Mouse (Mus musculus): ENCODE measurements at regions not wholly inside any gene's neighbourhood (a gene's known extent, or its start where the extent isn't known, plus 50 kb on each side); places are given as distances from the start of the nearest gene placed in this dataset.

- 76% methylated on average over 4 of the region's 4 CpGs for WGBS
Observed at GRCm38 (mm10) chr6:89045436-89045966, 143.4 kb downstream of the Tpra1 start.

DNA sequence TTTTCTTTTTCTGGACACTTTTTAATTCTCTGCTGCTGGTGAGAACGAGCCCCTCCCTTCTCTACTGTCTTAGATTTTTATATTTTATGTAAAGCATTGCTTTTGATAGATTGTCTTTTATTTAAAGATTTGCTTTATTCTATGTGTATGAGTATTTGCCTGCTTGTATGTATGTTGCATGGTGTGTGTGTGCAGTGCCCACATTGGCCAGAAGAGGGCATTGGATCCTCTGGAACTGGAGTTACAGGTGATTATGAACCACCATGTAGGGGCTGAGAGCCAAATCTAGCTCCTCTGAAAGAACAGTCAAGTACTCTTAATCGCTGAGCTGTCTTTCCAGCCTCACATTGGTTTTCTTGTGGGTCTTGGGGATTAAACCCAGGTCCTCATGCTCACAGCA lies 144.4 kb downstream of the Tpra1 start:
- no peak for DNase-seq
- H3K4me1 ChIP-seq (ENCODE audit: control insufficient read depth, insufficient read depth, low read length): no peaks in the 10 kb centered on the region
- no peak overlapping the region for H3K4me3 ChIP-seq (ENCODE audit: insufficient read depth, low read depth, low read length)
- no peak overlapping the region for H3K27ac ChIP-seq (ENCODE audit: insufficient read depth, low read depth, low read length)
- peak; percentile 35 for TF ChIP-seq CTCF (conservative IDR thresholded peaks at IDR 0.05; ENCODE audit: insufficient read depth, insufficient read length, low read depth, low read length)
- TF ChIP-seq POLR2A (IDR thresholded peaks at IDR 0.05; ENCODE audit: low read depth, low read length): no peak
- no peaks in the 10 kb centered on the region for H3K27me3 ChIP-seq (replicated peaks; ENCODE audit: control insufficient read depth, insufficient read depth, low read length)
- WGBS: 77% methylated on average over 2 of the region's 2 CpGs
- H3K36me3 ChIP-seq (ENCODE audit: control insufficient read depth, insufficient read depth, low read length): no peaks in the 10 kb centered on the region

More at GRCm38 (mm10) chr6:89045436-89045966, 143.4 kb downstream of the Tpra1 start:
- no peak overlapping the region for H3K4me3 ChIP-seq (ENCODE audit: insufficient read depth, low read depth, low read length)
- no peaks in the 10 kb centered on the region for H3K4me1 ChIP-seq (ENCODE audit: control insufficient read depth, insufficient read depth, low read length)
- TF ChIP-seq CTCF (conservative IDR thresholded peaks at IDR 0.05; ENCODE audit: insufficient read depth, insufficient read length, low read depth, low read length): no peak
- H3K27ac ChIP-seq (ENCODE audit: insufficient read depth, low read depth, low read length): no peak overlapping the region
- H3K36me3 ChIP-seq (ENCODE audit: control insufficient read depth, insufficient read depth, low read length): no peaks in the 10 kb centered on the region
- DNase-seq: no peak
- H3K27me3 ChIP-seq (replicated peaks; ENCODE audit: control insufficient read depth, insufficient read depth, low read length): no peaks in the 10 kb centered on the region

DNA sequence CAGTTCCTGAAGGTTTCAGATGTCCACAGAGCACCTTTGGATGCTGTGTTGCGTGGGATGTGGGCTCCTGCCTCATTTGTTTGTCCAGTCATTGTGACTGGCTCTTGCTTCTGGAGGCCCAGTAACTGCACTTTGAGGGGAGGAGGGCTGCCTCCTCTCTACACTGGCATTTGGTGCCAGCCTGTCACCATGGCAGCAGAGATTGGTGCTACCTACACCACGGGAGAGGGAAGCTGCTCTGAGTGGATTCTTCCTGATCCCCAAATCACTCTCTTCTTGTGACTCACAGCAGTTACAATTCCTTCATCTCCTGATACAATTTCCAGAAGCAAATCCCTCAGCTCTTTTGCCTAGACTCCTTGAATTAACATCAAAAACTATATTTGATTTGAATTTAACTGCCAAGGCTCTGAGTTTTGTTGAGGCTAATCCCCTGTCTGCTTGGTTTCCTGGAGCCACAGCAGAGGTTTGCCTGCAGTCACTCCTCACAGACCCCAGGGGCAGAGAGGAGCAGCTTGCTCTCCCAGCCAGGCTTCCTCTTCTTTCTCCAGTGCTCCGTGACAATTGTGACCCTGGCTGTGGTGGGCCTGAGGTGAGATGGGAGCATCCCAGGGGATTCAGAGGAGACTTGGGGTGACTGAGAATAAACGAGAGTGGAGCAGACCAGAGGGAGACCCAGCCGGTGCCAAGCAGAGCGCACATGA lies 145.7 kb downstream of the Tpra1 start:
- Histone ChIP-seq H3K36me3 (ENCODE audit: control insufficient read depth, insufficient read depth, low read length) (no peaks in the 10 kb centered on the region), H3K27ac (ENCODE audit: insufficient read depth, low read depth, low read length) (no peak overlapping the region), H3K4me1 (ENCODE audit: control insufficient read depth, insufficient read depth, low read length) (no peaks in the 10 kb centered on the region), H3K4me3 (ENCODE audit: insufficient read depth, low read depth, low read length) (no peak overlapping the region), H3K27me3 (replicated peaks; ENCODE audit: control insufficient read depth, insufficient read depth, low read length) (no peaks in the 10 kb centered on the region)
- TF ChIP-seq CTCF (conservative IDR thresholded peaks at IDR 0.05; ENCODE audit: insufficient read depth, insufficient read length, low read depth, low read length): no peak
- TF ChIP-seq POLR2A (IDR thresholded peaks at IDR 0.05; ENCODE audit: low read depth, low read length): no peak
- DNase-seq: no peak
- WGBS: 48% methylated on average over 6 of the region's 6 CpGs

- no peak overlapping the region for H3K4me3 ChIP-seq (ENCODE audit: insufficient read depth, low read depth, low read length)
- no peak for TF ChIP-seq POLR2A (IDR thresholded peaks at IDR 0.05; ENCODE audit: low read depth, low read length)
- no peak for TF ChIP-seq CTCF (conservative IDR thresholded peaks at IDR 0.05; ENCODE audit: insufficient read depth, insufficient read length, low read depth, low read length)
- H3K27ac ChIP-seq (ENCODE audit: insufficient read depth, low read depth, low read length): no peak overlapping the region
- WGBS: 41% methylated on average over 1 of the region's 1 CpGs
- no peaks in the 10 kb centered on the region for H3K4me1 ChIP-seq (ENCODE audit: control insufficient read depth, insufficient read depth, low read length)
- H3K36me3 ChIP-seq (ENCODE audit: control insufficient read depth, insufficient read depth, low read length): no peaks in the 10 kb centered on the region
- no peaks in the 10 kb centered on the region for H3K27me3 ChIP-seq (replicated peaks; ENCODE audit: control insufficient read depth, insufficient read depth, low read length)
- no peak for DNase-seq
Observed at GRCm38 (mm10) chr6:89049290-89049689, 147.2 kb downstream of the Tpra1 start.

DNA sequence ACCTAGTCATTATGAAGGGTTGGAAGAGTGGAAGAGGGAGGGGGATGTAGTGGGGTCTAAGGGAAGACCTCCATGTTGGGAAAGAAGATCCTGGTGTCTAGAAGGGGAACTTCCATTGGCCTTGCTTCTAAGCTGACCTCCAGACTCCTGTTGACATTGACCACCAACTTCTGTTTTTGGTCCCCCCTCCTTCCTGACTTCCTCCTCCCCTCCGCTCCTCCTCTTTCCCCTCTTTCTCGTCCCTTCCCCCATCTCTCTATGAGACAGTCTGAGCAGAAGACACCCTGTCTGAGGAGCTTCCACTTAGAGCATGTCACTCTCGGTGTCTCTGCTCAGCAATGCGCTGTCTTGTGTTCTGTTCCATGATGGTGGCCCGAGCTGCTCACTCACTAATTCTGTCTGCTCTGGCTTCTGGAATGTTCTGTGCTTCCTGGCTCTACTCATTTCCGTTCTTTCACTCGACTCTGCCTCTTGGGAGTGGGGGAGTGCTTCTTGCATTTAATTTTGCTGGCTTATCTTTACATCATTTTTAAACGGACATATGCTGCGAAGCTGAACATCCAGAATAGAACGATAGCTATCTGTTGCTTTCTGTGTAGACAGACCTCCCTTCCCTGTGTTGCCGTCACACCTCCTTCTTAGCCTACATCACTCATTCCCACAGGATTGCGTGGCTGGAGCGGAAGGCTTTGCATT lies 148.7 kb downstream of the Tpra1 start:
- TF ChIP-seq POLR2A (IDR thresholded peaks at IDR 0.05; ENCODE audit: low read depth, low read length) (no peak), CTCF (conservative IDR thresholded peaks at IDR 0.05; ENCODE audit: insufficient read depth, insufficient read length, low read depth, low read length) (no peak)

DNA sequence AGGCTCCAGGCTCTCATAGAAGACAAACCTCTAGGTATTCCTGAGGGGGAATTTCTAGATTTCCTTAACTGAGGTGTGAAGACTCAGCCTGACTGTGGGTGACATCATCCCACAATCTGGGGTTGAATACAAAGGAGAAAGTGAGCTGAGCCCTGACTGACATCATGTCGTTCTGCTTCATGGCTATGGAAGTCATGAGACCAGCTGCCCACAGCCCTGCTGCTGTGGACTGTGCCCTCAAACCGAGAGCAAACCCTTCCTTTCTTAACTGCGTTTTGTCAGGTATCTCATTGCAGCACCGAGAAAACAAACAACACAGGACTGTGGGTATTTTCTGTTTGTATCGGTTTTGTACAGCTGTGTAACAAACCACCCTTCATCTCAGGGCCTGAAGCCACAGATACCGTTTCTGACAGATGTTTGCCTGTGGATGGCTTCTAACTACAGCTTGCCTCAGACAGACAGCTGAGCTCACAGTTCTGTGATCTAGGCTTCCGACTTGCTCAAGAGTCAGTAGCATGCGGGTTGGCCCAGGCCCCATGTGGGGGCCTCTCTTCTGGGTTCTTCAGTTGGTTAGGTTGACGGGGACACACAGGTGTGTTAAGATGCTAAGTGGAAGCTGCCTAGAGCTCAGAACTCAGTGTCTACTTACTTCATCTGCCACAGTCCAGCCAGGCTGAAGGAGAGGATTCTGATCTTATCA lies 150.9 kb downstream of the Tpra1 start:
- Histone ChIP-seq H3K4me3 (ENCODE audit: insufficient read depth, low read depth, low read length) (no peak overlapping the region), H3K27me3 (replicated peaks; ENCODE audit: control insufficient read depth, insufficient read depth, low read length) (no peaks in the 10 kb centered on the region), H3K27ac (ENCODE audit: insufficient read depth, low read depth, low read length) (no peak overlapping the region), H3K4me1 (ENCODE audit: control insufficient read depth, insufficient read depth, low read length) (no peaks in the 10 kb centered on the region), H3K36me3 (ENCODE audit: control insufficient read depth, insufficient read depth, low read length) (no peaks in the 10 kb centered on the region)
- no peak for DNase-seq
- TF ChIP-seq CTCF (conservative IDR thresholded peaks at IDR 0.05; ENCODE audit: insufficient read depth, insufficient read length, low read depth, low read length): no peak
- TF ChIP-seq POLR2A (IDR thresholded peaks at IDR 0.05; ENCODE audit: low read depth, low read length): no peak
- 64% methylated on average over 9 of the region's 9 CpGs for WGBS

More for the DNA sequence above, 148.7 kb downstream of the Tpra1 start:
- H3K27me3 ChIP-seq (replicated peaks; ENCODE audit: control insufficient read depth, insufficient read depth, low read length): no peaks in the 10 kb centered on the region
- no peak overlapping the region for H3K4me3 ChIP-seq (ENCODE audit: insufficient read depth, low read depth, low read length)
- H3K36me3 ChIP-seq (ENCODE audit: control insufficient read depth, insufficient read depth, low read length): no peaks in the 10 kb centered on the region
- no peaks in the 10 kb centered on the region for H3K4me1 ChIP-seq (ENCODE audit: control insufficient read depth, insufficient read depth, low read length)
- WGBS: 72% methylated on average over 13 of the region's 13 CpGs
- no peak overlapping the region for H3K27ac ChIP-seq (ENCODE audit: insufficient read depth, low read depth, low read length)
- DNase-seq: no peak

- no peak for DNase-seq
- Histone ChIP-seq H3K27ac (ENCODE audit: insufficient read depth, low read depth, low read length) (no peak overlapping the region), H3K36me3 (ENCODE audit: control insufficient read depth, insufficient read depth, low read length) (no peaks in the 10 kb centered on the region), H3K4me1 (ENCODE audit: control insufficient read depth, insufficient read depth, low read length) (no peaks in the 10 kb centered on the region), H3K4me3 (ENCODE audit: insufficient read depth, low read depth, low read length) (no peak overlapping the region), H3K27me3 (replicated peaks; ENCODE audit: control insufficient read depth, insufficient read depth, low read length) (no peaks in the 10 kb centered on the region)
- 68% methylated on average over 13 of the region's 13 CpGs for WGBS
- no peak for TF ChIP-seq POLR2A (IDR thresholded peaks at IDR 0.05; ENCODE audit: low read depth, low read length)
- no peak for TF ChIP-seq CTCF (conservative IDR thresholded peaks at IDR 0.05; ENCODE audit: insufficient read depth, insufficient read length, low read depth, low read length)
Observed at GRCm38 (mm10) chr6:89054060-89054459, 152.0 kb downstream of the Tpra1 start.

Measured in kidney, adult 2 months (tissue).